Mouse (Mus musculus): ENCODE measurements around the gene Usp29.
"Not testable (repeated sequence)": the region's sequence is repeated elsewhere in the genome, so short reads cannot be mapped to it uniquely, and the experiment has no call there.

GRCm38 (mm10) chr7:6998914-6999313 lies 268.5 kb downstream of the Usp29 start:
- not testable (repeated sequence) for TF ChIP-seq EP300, CTCF (IDR thresholded peaks at IDR 0.05; ENCODE audit: low read depth)
